Mouse (Mus musculus) stomach, embryonic 16.5 days (tissue): Measurements from ENCODE around the gene Orm3. TPM values are rescaled to one million over a fixed set of nuclear protein-coding genes. Genes with fewer than 3 reads are reported as not detected.

Experiments used
- ATAC-seq: fragments of 200-750 bp; cut with Nextera tagmentation; 2 replicates; pipeline ENCODE4 v1.8.0; 2017; ENCODE audit warnings: moderate number of reproducible peaks, moderate TSS enrichment; ENCODE audit not compliant: insufficient read depth, low FRiP score
- H3K27ac ChIP-seq: fragments of 300-500 bp; sonication (generic); 2 replicates; pipeline ENCODE4 v1.5.1; 2014; ENCODE audit warnings: low read length
- H3K27me3 ChIP-seq: fragments of 300-500 bp; sonication (generic); 2 replicates; pipeline ENCODE4 v1.6.1; 2014; ENCODE audit warnings: low read length, control low read depth, mixed read lengths; ENCODE audit not compliant: control insufficient read depth, insufficient read depth
- H3K36me3 ChIP-seq: fragments of 300-500 bp; sonication (generic); 2 replicates; pipeline ENCODE4 v1.6.1; 2014; ENCODE audit warnings: low read length; ENCODE audit not compliant: control insufficient read depth, insufficient read depth
- H3K4me1 ChIP-seq: fragments of 300-500 bp; sonication (generic); 2 replicates; pipeline ENCODE4 v1.6.1; 2014; ENCODE audit warnings: low read length, control low read depth, mixed read lengths; ENCODE audit not compliant: control insufficient read depth, insufficient read depth
- H3K4me2 ChIP-seq: fragments of 300-500 bp; sonication (generic); 2 replicates; pipeline ENCODE4 v1.6.1; 2014; ENCODE audit warnings: low read depth, low read length, mixed read lengths
- H3K4me3 ChIP-seq: fragments of 300-500 bp; sonication (generic); replicated peaks from 2 replicates; pipeline ENCODE4 v1.5.1; 2014; ENCODE audit warnings: mild to moderate bottlenecking, low read length
- H3K9ac ChIP-seq: fragments of 300-500 bp; sonication (generic); 2 replicates; pipeline ENCODE4 v1.6.1; 2014; ENCODE audit warnings: low read length
- H3K9me3 ChIP-seq: fragments of 300-500 bp; sonication (generic); replicated peaks from 2 replicates; pipeline ENCODE4 v1.6.1; 2016; ENCODE audit warnings: low read length, control low read depth; ENCODE audit not compliant: control insufficient read depth
- WGBS: fragments of 180-500 bp; shearing (Covaris S2); extraction: QIAGEN DNeasy Blood & Tissue Kit; methylation state at CpG from one replicate; pipeline ENCODE4 v1.1.7; 2014; 5-methylcytosine and 5-hydroxymethylcytosine counted together
- polyA plus RNA-seq: library from polyadenylated mRNA; unstranded; fragments of >200 nt; fragmentation: Nextera tagmentation; extraction: Ambion mirVana; gene quantifications from 2 replicates; pipeline ENCODE4 v1.2.1, GENCODE M21; 2015

Gene Orm3
- polyA plus RNA-seq, 1 experiment from 2014 or later, result not detected

DNA sequence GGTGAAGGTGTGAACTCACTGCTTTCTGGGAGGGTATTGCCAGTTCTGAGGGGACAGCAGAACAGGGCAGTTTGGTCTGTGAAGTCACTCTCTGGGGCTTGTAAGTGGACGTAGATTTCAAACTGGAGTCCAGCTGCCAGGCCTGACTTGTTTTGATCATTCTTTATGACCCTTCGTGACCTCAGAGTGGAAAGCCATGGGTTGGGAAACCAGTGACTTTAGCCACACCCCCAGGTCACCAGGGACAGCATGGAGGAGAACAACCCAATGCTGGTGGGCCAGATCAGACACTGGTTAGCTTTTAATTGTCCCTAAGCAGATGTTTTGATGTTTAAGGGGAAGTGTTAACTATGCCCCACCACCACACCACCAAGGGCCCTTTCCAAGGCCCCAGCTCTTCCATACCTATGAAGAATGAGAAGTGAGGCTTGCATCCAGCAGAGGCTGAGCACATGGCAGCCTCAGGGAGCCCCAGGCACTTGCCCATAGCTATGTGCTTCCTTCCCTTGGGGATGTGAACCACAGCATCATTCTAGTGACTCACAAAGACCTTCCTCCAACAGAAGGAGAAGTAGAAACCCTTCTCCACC lies 1.1 kb downstream of the Orm3 start:
- Histone ChIP-seq H3K9ac (no peak overlapping the region), H3K4me1 (no peaks in the 10 kb centered on the region), H3K4me2 (no peak overlapping the region), H3K36me3 (no peaks in the 10 kb centered on the region), H3K9me3 (no peaks in the 10 kb centered on the region), H3K27me3 (no peaks in the 10 kb centered on the region), H3K4me3 (no peak overlapping the region), H3K27ac (no peak overlapping the region)
- 53% methylated on average over 2 of the region's 2 CpGs for WGBS
- no peak for ATAC-seq

DNA sequence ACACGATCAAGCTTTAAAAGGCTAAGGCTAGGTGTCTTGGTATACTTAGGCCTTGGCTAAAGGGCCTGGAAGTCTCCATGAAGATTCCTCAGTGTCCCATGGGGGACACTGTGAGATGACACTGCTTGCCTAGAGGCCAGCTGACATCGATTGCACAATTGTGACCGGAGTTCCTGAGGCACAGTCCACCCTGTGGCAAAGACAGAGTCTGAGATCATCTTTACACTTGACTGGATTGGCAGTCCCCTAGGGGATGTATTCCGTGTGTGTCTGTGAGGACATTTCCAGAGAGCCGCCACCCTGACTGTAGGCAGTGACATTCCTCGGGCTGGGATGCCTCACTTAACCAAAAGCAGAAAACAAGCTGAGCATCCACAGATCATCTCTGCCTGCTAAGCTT lies 3.9 kb downstream of the Orm3 start:
- Histone ChIP-seq H3K36me3 (no peaks in the 10 kb centered on the region), H3K9me3 (no peaks in the 10 kb centered on the region), H3K4me1 (no peaks in the 10 kb centered on the region), H3K4me2 (no peak overlapping the region), H3K9ac (no peak overlapping the region), H3K4me3 (no peak overlapping the region), H3K27ac (no peak overlapping the region), H3K27me3 (no peaks in the 10 kb centered on the region)
- WGBS, result 86% methylated on average over 6 of the region's 6 CpGs
- ATAC-seq, result no peak

DNA sequence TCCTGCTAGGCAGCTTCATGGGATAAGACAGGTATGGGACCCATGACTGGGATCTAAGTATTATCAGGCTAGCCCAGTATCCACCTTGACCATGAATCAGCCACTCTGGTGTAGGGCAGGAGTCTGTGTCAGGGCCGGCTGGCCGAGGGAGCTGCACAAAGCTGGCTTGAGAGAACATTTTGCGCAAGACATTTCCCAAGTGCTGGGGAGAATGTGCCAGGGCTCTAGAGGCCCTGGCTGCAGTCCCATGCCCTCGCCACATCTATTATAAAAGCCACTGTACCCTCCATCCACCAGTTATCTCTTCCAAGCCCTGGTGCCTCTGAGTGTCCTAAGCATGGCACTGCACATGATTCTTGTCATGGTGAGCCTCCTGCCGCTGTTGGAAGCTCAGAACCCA lies 6.2 kb downstream of the Orm3 start, which contains the start of gene Orm2:
Orm2 (plus strand) TSS at position 300 of the 400 bp plus-strand sequence.
- no peaks in the 10 kb centered on the region for H3K4me1 ChIP-seq
- H3K9ac ChIP-seq, result no peak within 1 kb of the TSS
- H3K4me3 ChIP-seq, result no peak within 1 kb of the TSS
- WGBS, result 88% methylated on average over 5 of the region's 5 CpGs
- no peaks in the 10 kb centered on the region for H3K9me3 ChIP-seq
- no peaks in the 10 kb centered on the region for H3K36me3 ChIP-seq
- no peak within 1 kb of the TSS for H3K27ac ChIP-seq
- no peak within 1 kb of the TSS for H3K4me2 ChIP-seq
- ATAC-seq, result no peak
- no peaks in the 10 kb centered on the region for H3K27me3 ChIP-seq

DNA sequence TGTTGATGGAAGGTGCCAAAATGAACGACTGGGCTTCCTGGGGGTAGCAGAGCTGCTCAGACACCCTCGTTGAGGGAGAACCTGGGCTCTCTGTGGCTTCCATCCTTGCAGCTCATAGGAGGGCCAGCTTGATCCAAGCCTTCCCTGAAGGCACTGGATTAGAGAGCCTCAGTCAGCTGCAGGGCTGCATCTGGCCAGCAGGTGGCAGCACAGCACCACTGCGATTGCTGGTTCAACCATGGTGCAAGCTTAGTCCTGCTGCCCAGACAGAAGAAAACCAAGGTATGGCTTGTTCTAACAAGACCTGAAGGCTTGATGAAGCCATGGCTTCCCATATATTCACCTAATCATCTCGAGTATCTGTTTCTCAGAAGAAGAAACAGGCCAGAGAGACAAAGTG lies 12.6 kb downstream of the Orm3 start:
- WGBS, result 16% methylated on average over 4 of the region's 4 CpGs
- ATAC-seq, result peak; percentile 70
- no peaks in the 10 kb centered on the region; the same call in 1 of the 2 replicates for H3K36me3 ChIP-seq

DNA sequence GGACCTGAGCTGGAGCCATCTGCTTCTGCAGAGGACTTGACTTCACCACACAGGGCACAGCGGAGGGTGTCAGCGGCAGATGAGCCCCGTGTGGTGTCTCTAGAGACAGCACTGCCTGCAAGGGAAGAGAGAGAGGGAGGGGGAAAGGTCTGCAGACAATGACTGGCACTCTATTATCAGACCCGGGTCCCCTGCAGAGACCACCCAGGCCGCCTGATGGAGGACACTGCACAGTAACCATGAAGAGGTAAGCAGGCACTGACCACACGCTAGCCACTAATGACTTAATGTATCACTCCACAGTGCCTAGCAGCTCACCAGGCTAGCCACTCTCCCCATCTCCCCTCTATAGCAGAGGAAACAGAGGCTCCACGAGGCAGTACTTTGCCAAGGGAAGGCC lies 14.9 kb downstream of the Orm3 start:
- H3K27me3 ChIP-seq, result no peaks in the 10 kb centered on the region
- no peaks in the 10 kb centered on the region for H3K9me3 ChIP-seq
- H3K36me3 ChIP-seq, result no peaks in the 10 kb centered on the region; the same call in none of the 2 replicates
- H3K4me3 ChIP-seq, result no peak overlapping the region
- no peak for ATAC-seq
- H3K27ac ChIP-seq, result no peak overlapping the region
- H3K9ac ChIP-seq, result no peak overlapping the region
- H3K4me1 ChIP-seq, result peaks cover 14% of the 10 kb centered on the region
- no peak overlapping the region for H3K4me2 ChIP-seq
- 63% methylated on average over 7 of the region's 7 CpGs for WGBS

More for the DNA sequence above, 12.6 kb downstream of the Orm3 start:
- no peaks in the 10 kb centered on the region for H3K4me1 ChIP-seq
- no peaks in the 10 kb centered on the region for H3K27me3 ChIP-seq
- no peaks in the 10 kb centered on the region for H3K9me3 ChIP-seq
- H3K4me2 ChIP-seq, result no peak overlapping the region
- H3K9ac ChIP-seq, result no peak overlapping the region
- H3K27ac ChIP-seq, result no peak overlapping the region
- no peak overlapping the region for H3K4me3 ChIP-seq

DNA sequence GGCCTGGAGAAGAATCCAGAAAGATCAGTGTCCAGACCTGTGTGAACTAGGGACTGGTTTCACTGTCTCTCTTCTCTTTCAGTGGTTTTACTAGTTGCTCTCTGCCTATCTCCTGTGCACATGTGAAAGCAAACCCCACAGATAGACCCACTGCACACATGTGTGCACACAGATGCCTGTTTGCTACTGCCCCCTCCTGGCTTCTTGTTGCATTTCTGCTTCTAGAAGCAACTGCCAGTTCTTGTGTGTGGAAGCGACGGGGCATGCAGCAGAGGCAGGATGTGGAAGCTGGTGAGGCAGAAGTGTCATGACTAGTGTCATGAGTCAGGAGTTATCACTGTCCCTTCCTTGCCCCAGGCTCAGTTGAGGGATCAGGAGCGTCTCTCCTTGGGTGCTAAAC lies 15.9 kb downstream of the Orm3 start:
- Histone ChIP-seq H3K9ac (no peak overlapping the region), H3K36me3 (no peaks in the 10 kb centered on the region; the same call in none of the 2 replicates), H3K9me3 (no peaks in the 10 kb centered on the region), H3K4me2 (no peak overlapping the region), H3K4me3 (no peak overlapping the region), H3K4me1 (peaks cover 14% of the 10 kb centered on the region), H3K27ac (no peak overlapping the region), H3K27me3 (no peaks in the 10 kb centered on the region)
- no peak for ATAC-seq
- WGBS, result 58% methylated on average over 3 of the region's 3 CpGs

DNA sequence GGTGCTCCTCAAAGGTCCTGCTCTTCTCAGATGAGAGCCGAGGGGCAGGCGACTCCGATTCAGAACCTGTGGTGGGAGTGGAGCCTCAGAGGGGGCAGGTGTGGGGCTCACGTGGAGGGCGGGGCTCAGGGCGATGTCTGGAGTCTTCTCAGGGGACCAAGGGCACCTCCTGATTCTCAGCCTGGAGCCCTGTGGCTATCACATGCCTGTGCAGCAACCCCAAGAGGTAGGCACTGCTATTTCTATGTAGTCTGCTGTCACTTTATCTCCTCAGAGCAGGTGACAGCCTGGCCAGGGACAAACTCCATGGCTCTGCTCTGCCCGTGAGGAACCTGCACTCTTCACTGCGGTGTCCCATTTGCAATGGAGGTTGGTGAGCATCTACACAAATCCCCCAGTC lies 17.4 kb downstream of the Orm3 start:
- Histone ChIP-seq H3K36me3 (peaks cover 5% of the 10 kb centered on the region; the same call in 1 of the 2 replicates), H3K9me3 (no peaks in the 10 kb centered on the region), H3K9ac (no peak overlapping the region), H3K4me3 (no peak overlapping the region), H3K4me1 (peaks cover 14% of the 10 kb centered on the region), H3K4me2 (no peak overlapping the region), H3K27me3 (no peaks in the 10 kb centered on the region), H3K27ac (no peak overlapping the region)
- no peak for ATAC-seq
- WGBS, result 85% methylated on average over 8 of the region's 8 CpGs

GRCm38 (mm10) chr4:63374331-63374730 lies 18.4 kb downstream of the Orm3 start:
- H3K9me3 ChIP-seq, result no peaks in the 10 kb centered on the region
- H3K9ac ChIP-seq, result no peak overlapping the region
- H3K27me3 ChIP-seq, result no peaks in the 10 kb centered on the region
- H3K4me1 ChIP-seq, result peaks cover 14% of the 10 kb centered on the region
- no peak; the same call in 1 of the 2 replicates for ATAC-seq
- H3K27ac ChIP-seq, result no peak overlapping the region
- H3K4me3 ChIP-seq, result no peak overlapping the region
- 76% methylated on average over 12 of the region's 12 CpGs for WGBS
- H3K4me2 ChIP-seq, result no peak overlapping the region
- H3K36me3 ChIP-seq, result peaks cover 7% of the 10 kb centered on the region; the same call in 1 of the 2 replicates

- H3K27ac ChIP-seq, result no peak overlapping the region
- H3K4me2 ChIP-seq, result no peak overlapping the region
- H3K9me3 ChIP-seq, result no peaks in the 10 kb centered on the region
- 47% methylated on average over 1 of the region's 1 CpGs for WGBS
- no peaks in the 10 kb centered on the region for H3K27me3 ChIP-seq
- ATAC-seq, result peak; percentile 45; the same call in 1 of the 2 replicates
- peaks cover 12% of the 10 kb centered on the region; the same call in 1 of the 2 replicates for H3K36me3 ChIP-seq
- H3K4me1 ChIP-seq, result peaks cover 14% of the 10 kb centered on the region
- H3K9ac ChIP-seq, result 0 out of 2 replicates have a peak overlapping the region, but pooled peaks have one; percentile 17
- no peak overlapping the region for H3K4me3 ChIP-seq
These were observed 19.4 kb downstream of the Orm3 start for GRCm38 (mm10) chr4:63375367-63375766.
